Mouse (Mus musculus) erythroblast, embryonic 14.5 days (primary cell): ENCODE data around the gene Adcy10.

Experiments used
- GATA1 ChIP-seq: IDR thresholded peaks from 2 replicates; pipeline ENCODE4 v1.6.1; 2012; ENCODE audit warnings: low read length, inconsistent platforms, mixed read lengths
- TAL1 ChIP-seq: IDR thresholded peaks from 3 replicates; pipeline ENCODE4 v1.6.1; 2012; ENCODE audit warnings: low read length, inconsistent platforms, mixed read lengths

DNA sequence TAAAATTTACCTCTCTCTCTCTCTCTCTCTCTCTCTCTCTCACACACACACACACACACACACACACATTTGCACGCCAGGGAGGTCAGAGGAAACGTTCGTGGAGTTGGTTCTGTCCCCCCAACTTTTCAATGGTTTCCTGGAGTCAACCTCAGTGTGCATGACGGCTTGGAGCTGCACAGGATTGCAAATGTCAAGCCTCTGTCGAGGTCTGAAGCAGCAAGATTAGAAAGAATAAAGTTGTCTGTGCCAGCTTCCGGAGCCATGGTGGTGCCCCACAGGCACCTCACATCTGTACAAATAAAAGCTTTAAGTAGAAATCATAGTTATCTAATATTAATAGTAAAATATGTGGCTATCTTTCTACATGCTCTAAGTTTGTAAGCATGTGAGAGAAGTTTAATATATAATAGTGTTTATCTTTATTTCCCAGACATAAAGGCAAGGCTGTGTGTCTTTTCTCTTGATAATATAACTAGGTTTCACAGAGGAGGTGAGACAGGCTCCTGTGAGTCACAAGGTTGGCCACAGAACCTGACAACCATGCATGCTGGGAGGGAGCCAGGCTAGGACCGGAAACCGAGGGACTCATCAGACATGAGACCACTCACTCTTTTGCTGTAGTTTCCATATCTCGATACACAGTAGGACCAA is 91.6 kb downstream of the Adcy10 start:
- TF ChIP-seq GATA1 = no peak
- TF ChIP-seq TAL1 = no peak
